Mouse (Mus musculus) cerebellum, adult 11-12 months (tissue): ENCODE measurements around the gene Wdhd1.

Source experiments
- DNase-seq: peaks from one replicate; pipeline ENCODE4 v3.0.0; 2022

Gene Wdhd1

GRCm38 (mm10) chr14:47220231-47221025 lies 56.2 kb downstream of the Wdhd1 start:
- DNase-seq = no peak

DNA sequence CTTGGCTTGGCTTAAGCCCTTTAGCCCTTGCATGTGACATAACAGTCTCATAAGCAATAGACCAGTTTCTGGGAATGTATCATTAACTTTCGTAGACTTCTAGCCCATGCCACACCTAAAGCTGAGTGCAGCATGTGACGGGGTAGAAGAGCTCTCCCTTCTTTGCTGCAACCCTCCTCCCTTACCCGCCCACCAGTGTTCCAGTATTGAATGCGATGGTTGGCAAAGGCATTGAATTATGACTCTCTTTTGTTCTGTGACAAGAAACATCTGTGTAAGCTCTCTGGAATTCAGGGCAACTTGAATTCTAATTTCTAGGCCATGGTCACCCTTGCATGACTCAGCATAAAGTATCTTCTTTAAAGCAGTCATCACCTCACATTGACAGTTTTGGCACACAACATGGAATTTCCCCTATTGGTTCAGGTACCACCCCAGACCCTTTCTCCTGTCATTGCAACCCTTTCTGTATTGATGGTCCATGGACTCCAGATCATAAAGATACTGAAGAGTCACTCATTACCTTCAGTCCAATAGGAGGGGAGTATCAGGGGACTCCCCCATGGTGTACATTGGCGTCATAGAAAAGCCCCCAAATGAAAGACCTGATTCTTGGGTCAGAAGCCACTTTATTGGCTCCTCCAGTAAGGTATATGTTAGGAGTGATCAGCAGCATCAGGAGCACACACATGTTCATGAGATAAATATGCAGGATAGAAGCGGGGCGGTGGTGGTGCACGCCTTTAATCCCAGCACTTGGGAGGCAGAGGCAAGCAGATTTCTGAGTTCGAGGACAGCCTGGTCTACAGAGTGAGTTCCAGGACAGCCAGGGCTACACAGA lies 57.7 kb downstream of the Wdhd1 start:
- no peak for DNase-seq

- no peak for DNase-seq
Observed at GRCm38 (mm10) chr14:47216541-47216940, 60.1 kb downstream of the Wdhd1 start.

DNA sequence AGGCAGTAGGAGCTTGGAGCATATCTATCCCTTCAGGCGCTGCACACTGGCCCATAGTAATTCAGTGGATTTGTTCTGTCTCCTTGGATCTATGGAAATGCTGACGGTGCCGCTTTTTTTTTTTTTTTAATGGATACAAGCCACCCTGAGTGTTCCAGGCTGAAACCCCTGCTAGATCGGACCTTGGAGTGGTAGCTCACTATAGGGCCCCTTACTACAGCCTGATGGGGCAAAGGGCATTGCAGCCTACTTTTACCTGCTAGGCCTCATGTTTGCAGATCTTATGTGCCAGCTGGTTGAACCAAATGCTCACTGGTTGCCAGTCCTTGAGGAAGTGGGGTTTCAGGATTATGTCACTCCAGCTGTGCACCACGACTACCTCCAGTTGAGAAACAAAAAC lies 62.3 kb downstream of the Wdhd1 start:
- no peak for DNase-seq

- DNase-seq = no peak
Observed at GRCm38 (mm10) chr14:47213305-47213704, 63.4 kb downstream of the Wdhd1 start.

GRCm38 (mm10) chr14:47209669-47210164 lies 66.9 kb downstream of the Wdhd1 start:
- DNase-seq = no peak

DNA sequence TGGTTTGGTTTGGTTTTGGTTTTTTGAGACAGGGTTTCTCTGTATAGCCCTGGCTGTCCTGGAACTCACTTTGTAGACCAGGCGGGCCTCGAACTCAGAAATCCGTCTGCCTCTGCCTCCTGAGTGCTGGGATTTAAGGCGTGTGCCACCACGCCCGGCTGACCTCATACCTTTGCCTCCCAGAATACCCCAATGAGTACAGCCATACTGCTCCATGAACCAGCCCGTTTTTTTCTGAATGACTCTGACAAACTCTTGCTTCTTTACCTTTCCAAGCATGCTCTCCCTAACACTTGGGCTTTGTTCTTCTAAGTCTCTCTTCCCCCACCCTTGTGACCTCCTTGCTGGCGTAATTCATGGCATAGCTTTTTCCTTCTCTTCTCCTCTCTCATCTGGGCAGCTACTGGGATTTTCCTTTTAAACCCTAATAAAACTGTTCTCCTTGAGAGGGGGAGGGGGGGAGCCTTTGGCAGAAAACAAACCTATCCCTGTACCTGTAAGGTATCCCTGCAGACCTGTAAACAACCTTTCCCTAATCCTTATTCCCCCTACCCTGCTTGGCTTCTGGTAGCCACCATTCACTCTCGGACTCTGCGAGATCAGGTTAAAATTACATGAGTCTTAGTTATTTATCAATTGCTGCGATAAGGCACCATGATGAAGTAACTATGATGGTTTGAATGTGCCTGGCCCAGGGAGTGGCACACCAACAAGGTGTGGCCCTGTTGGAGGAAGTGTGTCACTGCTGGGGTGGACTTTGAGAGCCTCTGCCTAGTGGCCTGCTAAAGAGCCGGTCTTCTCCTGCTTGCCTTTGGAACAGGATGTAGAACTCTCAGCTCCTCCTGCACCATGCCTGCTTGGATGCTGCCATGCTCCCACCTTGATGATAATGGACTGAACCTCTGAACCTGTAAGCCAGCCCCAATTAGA lies 67.8 kb downstream of the Wdhd1 start:
- no peak for DNase-seq

DNA sequence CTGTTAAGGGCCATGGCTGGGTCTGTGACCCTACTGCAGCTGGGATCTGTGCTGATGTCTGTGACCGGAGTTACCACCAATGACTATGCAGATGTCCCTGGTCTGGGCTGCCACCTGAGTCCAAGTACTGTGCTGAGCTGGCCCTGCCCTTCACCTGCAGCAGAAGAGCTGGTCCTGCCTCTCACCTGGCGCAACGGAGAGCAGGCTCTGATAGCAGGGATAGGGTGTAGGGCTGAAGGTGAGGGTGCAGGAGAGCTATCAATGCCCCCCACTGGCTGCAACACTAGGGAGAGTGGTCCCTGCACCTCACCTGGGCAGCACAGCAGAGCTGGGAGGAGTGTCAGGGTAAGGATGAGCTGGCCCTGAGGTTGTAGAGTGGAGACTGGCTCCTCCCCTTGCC lies 70.1 kb downstream of the Wdhd1 start:
- no peak for DNase-seq

GRCm38 (mm10) chr14:47205270-47205972 lies 71.2 kb downstream of the Wdhd1 start:
- no peak for DNase-seq

- DNase-seq = no peak
Observed at GRCm38 (mm10) chr14:47197340-47197739, 79.3 kb downstream of the Wdhd1 start.

DNA sequence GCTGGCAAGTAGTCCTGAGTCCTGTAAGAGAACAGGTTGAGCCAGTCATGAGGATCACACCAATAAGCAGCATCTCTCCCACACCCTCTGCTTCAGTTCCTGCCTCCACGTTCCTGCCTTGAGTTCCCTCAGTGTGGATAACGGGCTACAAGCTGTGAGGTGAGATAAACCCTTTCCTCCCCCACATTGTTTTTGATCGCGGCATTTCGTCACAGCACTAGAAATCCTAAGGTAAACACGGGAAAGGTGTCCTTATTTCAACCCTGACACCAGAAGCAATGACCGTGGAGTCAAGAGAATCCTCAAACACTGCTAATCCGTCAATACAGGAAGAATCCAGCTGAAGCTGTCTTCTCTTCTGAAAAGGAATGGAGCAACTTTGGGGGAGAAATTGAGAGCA lies 79.9 kb downstream of the Wdhd1 start:
- DNase-seq = no peak

GRCm38 (mm10) chr14:47194096-47194495 lies 82.6 kb downstream of the Wdhd1 start:
- DNase-seq = no peak

DNA sequence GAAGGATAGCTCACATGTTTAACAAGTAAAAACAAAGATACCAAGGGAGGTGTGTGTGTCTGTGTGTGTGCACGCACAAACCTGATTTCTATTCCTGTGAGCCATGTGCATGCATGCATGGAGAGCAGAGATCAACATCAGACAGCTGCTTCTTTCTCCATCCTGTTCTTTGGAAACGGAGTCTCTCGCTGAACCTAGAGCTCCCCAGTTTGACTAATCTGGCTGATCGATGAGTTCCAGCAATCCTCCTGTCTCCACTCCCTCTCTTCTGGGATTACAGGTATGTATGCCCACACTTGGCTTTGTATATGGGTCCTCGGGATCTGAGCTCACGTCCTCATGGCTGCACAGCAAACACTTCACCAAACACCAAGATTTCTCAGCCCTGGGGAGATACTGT lies 83.2 kb downstream of the Wdhd1 start:
- no peak for DNase-seq

- no peak for DNase-seq
Observed at GRCm38 (mm10) chr14:47191861-47192260, 84.8 kb downstream of the Wdhd1 start.
